Mouse (Mus musculus) lung, adult 18-20 months (tissue): ENCODE measurements around the gene P2rx6.
A peak's percentile ranks its signal among the peaks of the same experiment; 100 is the strongest.
"Not testable (repeated sequence)": the region's sequence is repeated elsewhere in the genome, so short reads cannot be mapped to it uniquely, and the experiment has no call there.

Source experiments
- DNase-seq, 2 experiments: peaks; one replicate each; pipeline ENCODE4 v3.0.0; 2022; ENCODE audit warnings: mixed read lengths in 2 of 2

Gene P2rx6

DNA sequence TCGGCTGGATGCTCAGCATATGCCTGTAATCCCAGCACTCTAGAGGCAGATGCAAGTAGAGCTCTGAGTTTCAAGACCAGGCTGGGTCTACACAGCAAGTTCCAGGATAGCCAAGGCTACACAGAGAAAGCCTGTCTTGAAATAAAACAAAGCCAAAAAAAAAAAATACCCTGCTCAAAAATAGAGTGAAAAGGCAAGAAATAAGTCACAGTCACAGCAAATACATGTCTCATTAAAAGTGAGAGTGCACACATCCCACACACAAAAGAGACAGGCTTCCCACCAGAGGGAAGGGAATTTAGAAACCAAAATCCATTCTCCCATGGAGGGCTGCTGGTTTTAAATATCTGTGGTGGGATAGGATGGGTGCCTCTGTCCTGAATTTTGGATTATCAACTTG lies 1.9 kb downstream of the P2rx6 start:
- DNase-seq, result no peak

DNA sequence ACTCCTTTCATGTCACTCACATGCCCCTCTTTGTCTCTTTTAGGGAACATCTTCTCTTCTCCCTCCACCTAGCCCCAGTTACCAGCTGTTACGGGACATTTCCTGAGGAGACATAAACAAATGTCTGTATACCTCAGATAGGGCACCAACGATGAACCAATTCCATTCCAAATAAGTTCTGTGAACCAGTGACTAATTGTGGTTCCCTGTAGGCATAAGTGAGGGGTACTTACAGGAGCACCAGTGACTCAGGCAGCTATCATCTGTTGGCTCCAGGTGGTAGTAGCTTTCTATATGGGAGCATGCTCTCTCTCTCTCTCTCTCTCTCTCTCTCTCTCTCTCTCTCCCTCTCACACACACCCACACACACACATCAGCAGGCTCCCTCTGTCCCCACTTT lies 2.5 kb downstream of the P2rx6 start:
- DNase-seq, result no peak

DNA sequence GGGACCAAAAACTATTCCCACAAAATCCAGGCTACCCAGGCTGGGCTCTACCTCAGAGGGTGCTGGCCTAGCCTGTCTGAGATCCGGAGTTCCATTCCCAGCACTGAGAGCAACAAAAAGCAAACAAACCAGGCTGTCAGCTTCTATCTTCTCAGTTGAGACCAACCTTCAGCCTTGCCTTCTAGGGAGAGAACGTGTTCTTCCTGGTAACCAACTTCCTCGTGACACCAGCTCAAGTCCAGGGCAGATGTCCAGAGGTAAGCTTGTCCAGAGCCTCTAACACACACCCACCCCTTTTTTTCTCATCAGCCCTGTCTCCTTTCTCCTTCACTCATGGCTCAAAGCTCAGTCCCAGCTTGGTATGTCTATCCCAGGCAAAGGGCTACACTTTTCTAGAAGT lies 3.1 kb downstream of the P2rx6 start:
- DNase-seq, result no peak

DNA sequence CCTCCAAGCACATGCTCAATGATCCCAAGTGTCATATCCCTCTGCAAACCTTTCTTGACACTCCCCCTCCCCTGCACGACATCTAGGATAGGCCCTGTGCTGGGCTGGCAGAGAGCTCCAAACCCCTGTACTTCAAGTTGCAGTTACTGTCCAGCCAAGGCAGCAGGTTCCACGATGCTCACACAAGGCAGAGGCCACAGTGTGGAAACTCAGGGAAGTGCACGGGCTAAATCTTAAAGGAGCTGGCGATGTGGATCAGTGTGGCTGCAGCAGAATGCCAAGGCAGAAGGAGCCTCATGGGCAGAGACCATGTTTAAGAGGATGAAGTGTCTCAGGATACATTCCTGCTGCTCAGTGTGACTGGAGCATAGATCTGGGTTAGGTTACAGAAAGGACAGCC lies 4.5 kb downstream of the P2rx6 start:
- no peak for DNase-seq

DNA sequence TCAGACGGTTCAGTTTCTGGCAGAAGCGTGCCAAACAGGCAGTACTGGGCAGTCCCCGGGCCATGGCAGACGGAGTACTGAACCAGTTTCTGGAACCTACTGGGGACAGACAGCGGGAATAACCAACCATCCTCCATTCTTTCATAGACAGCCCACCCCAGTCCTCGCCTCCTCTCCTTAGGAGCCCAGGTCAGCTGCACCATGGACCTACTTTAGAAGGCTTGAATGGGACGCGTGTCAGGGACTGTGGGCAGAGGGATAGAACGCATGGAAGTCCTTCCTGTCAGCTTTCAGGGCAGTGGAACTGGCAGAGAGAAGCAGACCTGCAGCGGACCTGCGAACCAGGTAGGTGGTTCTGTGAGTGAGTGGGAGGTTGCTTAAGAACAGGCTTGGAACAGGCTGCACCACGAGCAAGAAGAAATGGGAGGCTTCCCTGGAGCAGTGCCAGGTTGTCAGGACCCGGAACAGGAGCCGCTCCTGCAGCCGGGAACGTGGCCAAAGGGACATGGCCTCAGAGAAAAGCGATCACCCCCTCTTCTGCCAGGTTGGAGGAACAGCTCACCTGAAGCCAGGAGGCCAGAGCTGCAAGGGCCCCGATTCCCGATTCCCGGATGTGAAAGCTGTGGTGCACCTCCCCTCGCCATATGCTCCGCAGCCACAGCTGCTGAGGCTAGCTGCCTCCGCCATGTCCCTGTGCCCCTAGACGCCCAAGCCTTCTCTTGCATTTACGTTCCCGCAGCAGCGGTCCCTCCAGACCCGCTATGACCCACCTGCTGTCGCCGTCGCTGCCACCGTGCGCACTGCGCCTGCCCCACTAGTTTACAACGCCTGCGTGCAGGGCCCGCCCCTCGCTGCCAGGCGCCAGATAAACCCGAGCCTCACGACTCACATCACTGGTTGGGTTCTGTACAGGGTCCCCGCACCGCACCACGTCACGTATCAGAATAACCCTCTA lies 14.5 kb downstream of the P2rx6 start:
- DNase-seq, result peak; percentile 79 to 88

DNA sequence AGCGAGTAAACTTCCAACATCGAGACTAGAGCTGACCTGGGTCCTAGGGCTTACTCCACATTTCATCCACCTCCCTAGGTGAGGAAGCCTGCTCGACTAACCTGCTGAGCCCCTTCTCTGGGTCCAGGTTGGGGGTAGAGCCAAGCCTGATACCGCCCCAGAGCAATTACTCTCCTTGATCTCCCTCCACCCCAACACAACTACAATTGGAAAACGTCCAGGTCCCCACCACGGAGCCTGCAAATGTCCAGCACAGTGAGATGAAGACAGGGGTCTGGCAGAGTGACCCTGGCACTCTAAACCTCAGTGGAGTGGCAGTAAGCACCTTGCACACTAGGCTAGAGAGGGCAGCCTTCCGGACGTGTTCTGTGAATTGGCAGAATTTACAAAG lies 15.1 kb downstream of the P2rx6 start:
- no peak for DNase-seq

DNA sequence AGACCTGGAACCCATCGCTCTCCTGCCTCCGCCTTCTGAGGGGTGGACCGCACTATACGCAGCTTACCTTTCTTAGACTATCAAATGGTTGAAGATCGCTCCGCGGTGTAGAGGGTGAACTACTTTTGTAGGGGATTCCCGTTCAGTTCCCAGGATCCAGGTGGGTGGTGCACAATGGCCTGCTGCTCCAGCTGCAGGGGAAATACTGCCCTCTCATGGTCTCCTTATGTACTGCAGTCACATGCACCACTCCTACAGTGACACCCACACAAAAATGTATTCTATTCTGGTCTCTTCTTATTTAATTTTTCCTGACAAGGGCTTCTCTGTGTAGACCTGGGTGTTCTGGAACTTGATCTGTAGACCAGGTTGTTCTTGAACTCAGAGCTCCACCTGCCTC lies 21.4 kb downstream of the P2rx6 start, which contains the start of gene Slc7a4:
Gene Slc7a4 (minus strand): TSS at position 151 of the 400 bp plus-strand sequence.
- peak in 1 of 2 experiments; percentile 47 for DNase-seq

DNA sequence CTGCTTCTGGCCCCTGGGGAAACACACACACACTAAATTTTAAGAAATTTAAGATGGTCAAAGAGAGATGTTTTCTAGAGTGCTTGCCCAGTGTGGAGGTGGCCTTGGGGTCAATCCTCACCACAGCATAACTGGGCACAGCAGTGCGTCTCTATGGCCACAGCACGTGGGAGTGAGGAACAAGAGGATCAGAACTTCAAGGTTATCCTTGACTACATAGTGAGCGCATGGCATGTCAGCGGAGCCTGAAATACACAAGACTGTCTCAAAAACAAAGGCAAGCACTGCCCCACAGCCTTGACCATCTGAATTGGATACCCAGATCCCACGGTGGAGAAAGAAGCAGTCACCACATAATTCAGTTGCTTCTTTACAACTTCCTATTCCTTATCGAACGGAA lies 22.9 kb downstream of the P2rx6 start:
- no peak for DNase-seq

DNA sequence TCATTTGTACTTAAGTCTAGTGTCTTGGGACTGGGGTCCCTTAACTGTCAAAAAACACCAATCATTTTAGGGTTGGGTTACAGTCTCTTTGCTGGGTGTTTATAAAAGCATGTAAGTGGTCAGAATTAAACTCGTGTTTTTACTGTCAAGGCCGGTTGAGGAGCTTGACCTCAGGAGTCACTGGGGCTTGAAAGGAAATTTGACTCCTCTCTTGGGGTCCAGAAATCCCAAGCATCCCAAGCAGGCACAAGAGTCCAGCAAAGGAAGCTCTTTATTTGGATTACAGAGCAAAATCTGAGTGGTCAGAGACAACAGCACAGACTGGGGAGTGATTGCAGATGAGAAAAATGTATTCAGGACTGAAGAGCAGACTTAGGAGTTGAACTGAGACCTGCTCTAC lies 29.0 kb downstream of the P2rx6 start:
- DNase-seq, result no peak

DNA sequence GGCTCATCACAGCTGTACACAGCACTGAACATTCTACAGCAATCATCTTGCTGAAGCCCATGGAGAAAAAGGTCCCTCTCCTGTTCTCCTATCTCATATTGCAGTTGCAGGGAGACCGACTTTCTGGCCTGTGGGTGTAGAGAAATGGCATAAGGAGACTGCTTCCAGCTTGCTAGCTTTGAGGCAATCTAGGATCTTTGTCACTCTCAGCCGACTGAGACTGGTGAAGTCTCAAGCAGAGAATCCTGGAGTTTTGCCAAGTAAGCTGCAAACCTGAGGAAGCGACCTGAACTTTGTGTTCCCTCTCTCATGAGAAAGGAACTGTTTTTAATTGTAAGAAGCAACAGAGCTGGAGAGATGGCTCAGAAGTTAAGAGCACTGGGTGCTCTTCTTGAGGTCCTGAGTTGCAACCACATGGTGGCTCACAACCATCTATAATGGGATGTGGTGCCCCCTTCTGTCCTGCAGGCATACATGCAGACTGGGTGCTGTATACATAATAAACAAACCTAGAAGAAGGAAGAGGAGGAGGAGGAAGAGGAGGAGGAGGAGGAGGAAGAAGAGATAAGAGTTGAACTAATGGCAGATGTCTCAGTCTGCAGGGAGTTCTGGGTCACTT lies 39.4 kb downstream of the P2rx6 start:
- DNase-seq, result no peak

DNA sequence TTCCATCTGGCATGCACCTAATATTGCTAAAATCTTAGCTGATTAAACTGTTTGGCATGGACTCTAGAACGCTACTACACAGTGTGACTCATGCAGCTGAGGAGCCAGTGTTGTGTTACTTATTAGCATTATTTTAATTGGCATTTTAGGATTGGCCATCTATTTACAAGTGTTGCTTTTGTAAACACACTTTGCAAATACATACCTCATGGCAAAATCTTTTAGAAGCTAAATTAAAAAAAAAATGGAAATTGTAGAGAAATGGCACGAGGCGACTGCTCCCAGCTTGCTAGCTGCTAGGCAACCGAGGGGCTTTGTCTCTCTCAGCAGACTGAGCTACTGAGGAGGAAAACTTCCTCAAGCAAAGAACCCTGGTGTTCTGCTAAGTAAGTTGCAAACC lies 43.3 kb downstream of the P2rx6 start:
- no peak for DNase-seq

DNA sequence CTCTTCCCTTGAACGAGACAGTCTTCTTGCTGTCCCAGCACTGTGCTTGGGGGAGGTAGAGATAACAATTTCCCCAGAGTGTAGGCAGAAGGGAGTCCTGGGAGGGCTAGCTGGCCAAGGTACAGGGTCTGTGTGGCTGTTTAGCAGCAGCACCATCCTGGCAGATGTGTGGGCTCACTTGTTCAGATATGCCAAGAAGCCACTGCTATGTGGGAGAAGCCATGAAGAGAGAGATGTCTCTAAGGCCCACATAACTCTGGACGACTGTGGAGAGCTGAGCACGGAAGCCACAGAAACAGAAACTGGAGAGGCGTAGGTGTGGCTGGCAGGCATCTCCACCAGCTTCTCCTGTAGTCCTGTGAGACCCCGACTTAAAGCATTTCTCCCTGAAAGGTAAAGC lies 44.0 kb downstream of the P2rx6 start:
- DNase-seq, result no peak

DNA sequence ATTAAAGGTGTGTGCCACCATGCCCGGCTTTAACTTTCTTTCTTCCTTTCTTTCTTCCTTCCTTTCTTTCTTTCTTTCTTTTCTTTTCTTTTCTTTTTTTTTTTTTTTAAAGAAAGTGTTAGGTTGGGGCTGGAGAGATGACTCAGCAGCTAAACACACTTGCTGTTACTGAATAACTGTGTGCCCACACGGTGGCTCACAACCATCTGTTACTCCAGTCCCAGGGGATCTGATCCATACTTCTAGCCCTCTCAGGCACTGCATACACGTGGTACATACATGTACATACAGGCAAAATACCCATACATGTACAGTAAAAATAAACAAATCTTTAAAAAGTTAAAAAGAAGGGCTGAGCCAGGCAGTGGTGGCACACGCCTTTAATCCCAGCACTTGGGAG lies 49.7 kb downstream of the P2rx6 start:
- DNase-seq, result no peak

DNA sequence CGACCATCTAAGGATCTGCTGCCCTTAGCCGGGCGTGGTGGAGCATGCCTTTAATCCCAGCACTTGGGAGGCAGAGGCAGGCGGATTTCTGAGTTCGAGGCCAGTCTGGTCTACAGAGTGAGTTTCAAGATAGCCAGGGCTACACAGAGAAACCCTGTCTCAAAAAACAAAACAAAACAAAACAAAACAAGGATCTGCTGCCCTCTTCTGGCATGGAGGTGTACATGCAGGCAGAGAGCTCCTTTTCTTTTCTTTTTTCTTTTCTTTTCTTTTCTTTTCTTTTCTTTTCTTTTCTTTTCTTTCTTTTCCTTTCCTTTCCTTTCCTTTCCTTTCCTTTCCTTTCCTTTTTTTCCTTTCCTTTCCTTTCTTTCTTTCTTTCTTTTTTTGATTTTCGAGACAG lies 53.1 kb downstream of the P2rx6 start:
- DNase-seq, result not testable (repeated sequence)

DNA sequence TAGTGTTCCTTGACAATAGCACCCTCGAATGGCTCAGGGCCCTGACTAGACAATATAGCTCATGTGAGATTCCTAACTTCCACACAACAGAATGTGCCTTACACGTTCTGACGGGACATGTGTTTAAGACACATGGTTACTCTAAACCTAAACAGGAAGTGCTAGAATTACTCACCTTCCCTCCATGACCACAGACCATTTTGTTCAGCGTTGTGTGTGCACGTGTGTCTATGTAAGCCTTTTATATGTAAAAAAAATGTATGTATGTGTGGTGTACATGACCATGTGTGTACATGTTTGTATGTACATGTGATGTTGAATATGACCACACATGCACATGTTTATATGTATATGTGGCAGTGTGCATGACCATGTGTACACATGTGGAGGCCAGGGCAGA lies 54.5 kb downstream of the P2rx6 start:
- DNase-seq, result no peak

DNA sequence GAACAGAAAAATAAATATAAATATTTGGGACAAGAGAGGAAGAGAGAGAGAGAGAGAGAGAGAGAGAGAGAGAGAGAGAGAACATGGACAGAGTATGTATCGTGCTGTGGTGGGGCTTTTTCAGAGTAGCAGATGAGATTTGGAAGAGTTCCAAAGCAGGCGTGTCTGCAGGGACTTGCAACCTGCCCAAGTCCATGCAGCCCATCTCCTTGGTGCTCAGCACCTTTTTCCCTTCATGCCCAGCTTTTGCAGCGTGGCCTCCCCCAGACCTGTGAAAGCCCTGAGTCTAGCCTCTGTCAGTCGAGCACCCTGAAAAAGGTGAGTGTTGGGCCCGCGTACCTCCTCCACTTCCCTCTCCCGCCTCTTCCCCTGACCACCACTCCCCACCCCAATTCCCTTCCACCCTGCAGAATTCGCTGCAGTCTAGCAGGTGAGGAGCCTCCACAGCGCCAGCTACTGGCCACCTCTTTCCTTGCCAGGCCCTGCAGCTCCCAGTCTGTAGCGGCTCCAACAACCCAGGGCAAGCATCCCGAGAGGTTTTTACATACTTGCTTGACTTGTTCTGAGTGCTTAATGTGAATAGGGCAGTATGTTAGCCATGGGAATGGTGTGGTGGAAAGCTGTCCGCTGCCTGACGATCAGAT lies 56.4 kb downstream of the P2rx6 start:
- DNase-seq, result peak; percentile 24 to 36

DNA sequence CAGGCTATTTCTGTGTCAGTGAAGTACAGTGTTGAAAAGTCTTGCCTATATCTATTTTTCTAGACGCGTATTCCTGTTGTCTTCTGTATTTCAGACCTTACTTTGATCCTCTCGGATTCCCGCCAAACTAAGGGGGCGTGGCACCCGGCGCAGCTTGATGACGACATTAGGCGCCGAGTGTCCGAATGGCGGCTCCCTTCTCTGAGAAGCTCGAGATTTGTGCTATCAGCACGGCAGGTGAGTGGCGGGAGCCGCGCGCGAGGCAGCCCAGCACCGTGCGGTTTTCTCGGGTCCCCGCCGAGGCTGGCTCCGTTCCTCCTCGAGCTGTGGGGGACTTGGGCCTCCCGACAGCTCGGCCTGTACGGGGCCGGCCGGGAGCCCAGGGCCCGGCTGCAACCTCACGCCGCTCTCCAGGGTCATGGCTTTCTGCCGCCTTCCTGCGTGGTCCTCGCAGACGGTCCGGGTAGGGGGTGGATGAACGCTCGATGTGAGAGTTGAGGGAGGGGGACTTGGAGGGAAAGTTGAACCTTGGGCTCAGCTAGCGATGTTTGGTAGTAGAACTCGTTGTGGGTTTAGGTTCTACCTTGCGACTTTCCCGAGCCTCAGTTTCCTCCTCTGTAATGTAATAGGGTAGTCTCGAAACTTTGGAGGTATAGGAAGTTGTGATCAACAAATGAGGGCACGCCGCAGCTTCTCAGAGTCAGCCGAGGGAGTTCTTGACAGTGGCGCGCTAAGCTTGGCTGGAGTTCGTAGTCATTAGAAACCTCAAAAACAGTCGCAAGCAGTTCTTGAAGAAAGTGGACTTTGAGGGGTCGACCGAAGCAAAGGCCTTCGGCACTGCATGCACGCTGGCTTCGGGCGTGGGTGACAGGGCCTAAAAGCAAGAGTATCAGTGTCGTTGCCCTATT lies 57.8 kb downstream of the P2rx6 start, which contains the start of gene Smpd4:
Gene Smpd4 (plus strand): TSS at position 157 of the 908 bp plus-strand sequence.
- peak; percentile 88 to 89 for DNase-seq

DNA sequence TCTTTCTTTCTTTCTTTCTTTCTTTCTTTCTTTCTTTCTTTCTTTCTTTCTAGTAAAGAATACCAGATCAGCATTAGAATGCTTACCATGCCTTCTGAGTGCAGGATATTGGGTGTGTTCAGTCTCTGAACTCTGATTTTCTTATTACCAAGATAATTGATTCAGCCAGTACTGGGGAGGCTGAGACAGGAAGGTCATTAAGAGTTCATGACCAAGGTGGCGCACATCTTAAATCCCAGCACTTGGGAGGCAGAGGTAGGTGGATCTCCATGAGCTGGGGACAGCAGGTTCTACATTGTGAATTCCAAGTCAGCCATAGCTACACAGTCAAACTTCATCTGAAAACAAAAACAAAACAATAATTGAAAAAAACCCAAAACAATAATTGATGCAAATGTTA lies 60.3 kb downstream of the P2rx6 start:
- no peak for DNase-seq

DNA sequence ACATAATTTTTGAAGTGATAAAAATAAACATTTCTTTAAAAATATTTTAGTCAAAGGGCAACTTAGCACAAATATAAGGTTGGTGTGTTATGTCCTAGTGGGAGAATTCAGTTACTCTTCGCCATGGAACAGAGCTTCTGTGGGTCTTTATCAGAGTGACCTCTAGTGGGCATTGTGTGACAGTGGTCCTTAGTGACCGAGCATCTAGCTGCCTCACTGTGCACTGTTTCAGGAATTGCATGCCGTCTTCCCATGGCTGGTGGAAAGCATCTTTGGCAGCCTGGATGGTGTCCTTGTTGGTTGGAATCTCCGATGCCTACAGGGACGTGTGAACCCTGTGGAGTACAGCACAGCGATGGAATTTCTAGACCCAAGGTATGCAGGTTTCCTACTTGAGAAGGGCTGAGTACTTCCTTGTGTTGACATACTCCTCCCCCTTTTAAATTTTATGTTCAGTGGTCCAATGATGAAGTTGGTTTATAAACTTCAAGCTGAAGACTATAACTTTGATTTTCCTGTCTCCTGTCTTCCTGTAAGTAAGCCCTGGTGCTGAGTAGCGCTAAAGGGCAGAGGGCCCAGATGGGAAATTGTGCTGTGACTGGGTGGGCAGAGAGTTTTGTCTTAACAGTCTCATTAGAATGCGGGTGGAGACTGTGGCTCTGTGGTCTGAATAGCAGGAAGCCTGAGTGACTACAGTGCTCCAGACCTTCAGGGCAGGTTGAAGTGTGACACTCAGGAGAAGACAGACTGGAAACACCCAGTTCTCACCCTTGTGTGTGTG lies 64.0 kb downstream of the P2rx6 start:
- DNase-seq, result no peak

DNA sequence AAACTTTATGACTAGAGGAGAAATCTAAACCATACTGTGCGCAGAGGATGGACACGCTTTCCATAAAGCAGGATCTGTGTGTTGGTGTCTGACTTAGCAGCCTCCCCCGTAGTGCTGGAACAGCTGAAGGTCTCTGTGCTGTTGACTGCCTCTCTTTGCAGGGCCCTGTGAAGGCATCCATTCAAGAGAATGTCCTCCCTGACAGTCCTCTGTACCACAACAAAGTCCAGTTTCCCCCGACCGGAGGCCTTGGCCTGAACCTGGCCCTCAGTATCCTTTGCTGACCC lies 64.5 kb downstream of the P2rx6 start:
- no peak for DNase-seq
